Mouse (Mus musculus) limb, embryonic 14.5 days (tissue): Measurements from ENCODE around the gene Nanos1. TPM values are rescaled to one million over a fixed set of nuclear protein-coding genes. Genes with fewer than 3 reads are reported as not detected.

ENCODE experiments used
- ATAC-seq: fragments of 200-750 bp; cut with Nextera tagmentation; 2 replicates; pipeline ENCODE4 v1.8.0; 2017; ENCODE audit warnings: low read depth, moderate number of reproducible peaks, moderate TSS enrichment; ENCODE audit not compliant: low FRiP score
- DNase-seq: peaks from one replicate; pipeline ENCODE4 v3.0.0-alpha.2; 2015; ENCODE audit warnings: low spot score
- H3K27ac ChIP-seq: fragments of 300-500 bp; sonication (generic); replicated peaks from 2 replicates; pipeline ENCODE4 v1.5.1; 2014; ENCODE audit warnings: low read depth, mild to moderate bottlenecking, low read length, moderate library complexity, mixed read lengths
- H3K27me3 ChIP-seq: fragments of 300-500 bp; sonication (generic); 2 replicates; pipeline ENCODE4 v1.6.1; 2014; ENCODE audit warnings: low read length, mixed read lengths; ENCODE audit not compliant: control insufficient read depth, insufficient read depth
- H3K36me3 ChIP-seq: fragments of 300-500 bp; sonication (generic); 2 replicates; pipeline ENCODE4 v1.6.1; 2014; ENCODE audit warnings: mild to moderate bottlenecking, low read length, moderate library complexity, mixed read lengths; ENCODE audit not compliant: control insufficient read depth, insufficient read depth
- H3K4me1 ChIP-seq: fragments of 300-500 bp; sonication (generic); 2 replicates; pipeline ENCODE4 v1.6.1; 2014; ENCODE audit warnings: antibody characterized with exemption, low read length, mixed read lengths; ENCODE audit not compliant: control insufficient read depth, insufficient read depth
- H3K4me2 ChIP-seq: fragments of 300-500 bp; sonication (generic); replicated peaks from 2 replicates; pipeline ENCODE4 v1.6.1; 2014; ENCODE audit warnings: low read depth, mild to moderate bottlenecking, low read length, moderate library complexity; ENCODE audit not compliant: severe bottlenecking
- H3K4me3 ChIP-seq: fragments of 300-500 bp; sonication (generic); replicated peaks from 2 replicates; pipeline ENCODE4 v1.5.1; 2014; ENCODE audit warnings: low read length
- H3K9ac ChIP-seq: fragments of 300-500 bp; sonication (generic); 2 replicates; pipeline ENCODE4 v1.6.1; 2014; ENCODE audit warnings: mild to moderate bottlenecking, low read depth, low read length, moderate library complexity; ENCODE audit not compliant: severe bottlenecking
- H3K9me3 ChIP-seq: fragments of 300-500 bp; sonication (generic); 2 replicates; pipeline ENCODE4 v1.6.1; 2016; ENCODE audit warnings: low read length; ENCODE audit not compliant: control insufficient read depth
- POLR2A ChIP-seq: fragments of 200-500 bp; IDR thresholded peaks from 2 replicates; pipeline ENCODE4 v1.8.0; 2012; ENCODE audit warnings: inconsistent platforms, mild to moderate bottlenecking, moderate library complexity, borderline replicate concordance; ENCODE audit not compliant: insufficient read depth, insufficient read length; ENCODE audit errors: extremely low read depth
- WGBS: fragments of 180-500 bp; shearing (Covaris S2); extraction: QIAGEN DNeasy Blood & Tissue Kit; methylation state at CpG from one replicate; pipeline ENCODE4 v1.1.7; 2014; 5-methylcytosine and 5-hydroxymethylcytosine counted together
- polyA plus RNA-seq, 2 experiments: library from polyadenylated mRNA; depleted of rRNA in 1 of 2; stranded (reverse) in 1 of 2; unstranded in 1 of 2; fragments of >200 nt; fragmentation: Nextera tagmentation in 1 of 2; extraction: Ambion mirVana in 1 of 2; gene quantifications; 2 replicates each; pipeline versions ENCODE4 v1.2.1 to v1.2.3; 2012 to 2014

The Nanos1 gene
- polyA plus RNA-seq, 2 experiments: 1.5 TPM

- no peak overlapping the region for H3K9ac ChIP-seq
- no peak for ATAC-seq
- 84% methylated on average over 1 of the region's 1 CpGs for WGBS
- no peak for DNase-seq
- no peak for TF ChIP-seq POLR2A
- H3K9me3 ChIP-seq: no peaks in the 10 kb centered on the region
- no peaks in the 10 kb centered on the region for H3K4me1 ChIP-seq
- H3K27me3 ChIP-seq: no peaks in the 10 kb centered on the region
- H3K36me3 ChIP-seq: no peaks in the 10 kb centered on the region
- H3K27ac ChIP-seq: no peak overlapping the region
- H3K4me3 ChIP-seq: no peak overlapping the region
- no peak overlapping the region for H3K4me2 ChIP-seq
Observed at GRCm38 (mm10) chr19:60747801-60748200, 8.0 kb upstream of the Nanos1 start.

- Histone ChIP-seq H3K4me3 (peak overlapping the region; percentile 71), H3K27ac (no peak overlapping the region), H3K4me2 (peak overlapping the region; percentile 92), H3K27me3 (0 out of 2 replicates have a peak, but pooled peaks cover 4% of the 10 kb centered on the region), H3K9me3 (no peaks in the 10 kb centered on the region), H3K36me3 (peaks cover 16% of the 10 kb centered on the region), H3K4me1 (0 out of 2 replicates have a peak, but pooled peaks cover 4% of the 10 kb centered on the region), H3K9ac (peak overlapping the region; percentile 59)
- 0% methylated on average over 47 of the region's 115 CpGs for WGBS
- DNase-seq (peak; percentile 6), ATAC-seq (peak; percentile 20)
- TF ChIP-seq POLR2A: no peak
Observed at GRCm38 (mm10) chr19:60756192-60757098, 658 bp downstream of the Nanos1 start.

- no peaks in the 10 kb centered on the region for H3K9me3 ChIP-seq
- H3K4me3 ChIP-seq: peak overlapping the region; percentile 71
- peak overlapping the region; percentile 59 for H3K9ac ChIP-seq
- no peak for TF ChIP-seq POLR2A
- peaks cover 21% of the 10 kb centered on the region for H3K36me3 ChIP-seq
- 0 out of 2 replicates have a peak, but pooled peaks cover 4% of the 10 kb centered on the region for H3K4me1 ChIP-seq
- WGBS: 4% methylated on average over 25 of the region's 25 CpGs
- ATAC-seq (no peak), DNase-seq (peak; percentile 6)
- no peak overlapping the region for H3K27ac ChIP-seq
- peak overlapping the region; percentile 92 for H3K4me2 ChIP-seq
- H3K27me3 ChIP-seq: 0 out of 2 replicates have a peak, but pooled peaks cover 4% of the 10 kb centered on the region
Observed at GRCm38 (mm10) chr19:60757099-60757785, 1.5 kb downstream of the Nanos1 start.

GRCm38 (mm10) chr19:60758896-60759835, 3.4 kb downstream of the Nanos1 start:
- Histone ChIP-seq H3K9me3 (no peaks in the 10 kb centered on the region), H3K4me1 (0 out of 2 replicates have a peak, but pooled peaks cover 4% of the 10 kb centered on the region), H3K4me2 (no peak overlapping the region), H3K4me3 (no peak overlapping the region), H3K9ac (no peak overlapping the region), H3K27me3 (0 out of 2 replicates have a peak, but pooled peaks cover 4% of the 10 kb centered on the region), H3K27ac (no peak overlapping the region), H3K36me3 (peaks cover 39% of the 10 kb centered on the region)
- 73% methylated on average over 4 of the region's 4 CpGs for WGBS
- no peak for TF ChIP-seq POLR2A
- ATAC-seq (no peak), DNase-seq (no peak)

- ATAC-seq (no peak), DNase-seq (no peak)
- Histone ChIP-seq H3K9ac (no peak overlapping the region), H3K27ac (no peak overlapping the region), H3K9me3 (no peaks in the 10 kb centered on the region), H3K4me2 (no peak overlapping the region), H3K4me3 (no peak overlapping the region), H3K4me1 (no peaks in the 10 kb centered on the region), H3K27me3 (no peaks in the 10 kb centered on the region), H3K36me3 (peaks cover 91% of the 10 kb centered on the region)
- TF ChIP-seq POLR2A: no peak
- WGBS: 88% methylated on average over 6 of the region's 6 CpGs
Observed at GRCm38 (mm10) chr19:60773366-60773765, 17.6 kb downstream of the Nanos1 start.
